Mouse (Mus musculus) heart, postnatal 25 days (tissue): ENCODE results near the gene N4bp3. TPM values are rescaled to one million over a fixed set of nuclear protein-coding genes. Genes with fewer than 3 reads are reported as not detected.
A peak's percentile ranks its signal among the peaks of the same experiment; 100 is the strongest.
"Not testable (repeated sequence)": the region's sequence is repeated elsewhere in the genome, so short reads cannot be mapped to it uniquely, and the experiment has no call there.

ENCODE experiments used
- DNase-seq: peaks from one replicate; pipeline ENCODE4 v3.0.0; 2022; ENCODE audit warnings: low spot score
- intact Hi-C: fragments of 180-260 bp; cut with DNase I; formaldehyde crosslinking; loops from one replicate; pipeline ENCODE4 v1.15.1; 2025
- total RNA-seq, 2 experiments: library from RNA; stranded (reverse); gene quantifications; 2 replicates each; pipeline ENCODE4 v1.2.3; 2021

Gene N4bp3
- total RNA-seq, result 10 to 100 TPM; 11.6 to 16.1 TPM

DNA sequence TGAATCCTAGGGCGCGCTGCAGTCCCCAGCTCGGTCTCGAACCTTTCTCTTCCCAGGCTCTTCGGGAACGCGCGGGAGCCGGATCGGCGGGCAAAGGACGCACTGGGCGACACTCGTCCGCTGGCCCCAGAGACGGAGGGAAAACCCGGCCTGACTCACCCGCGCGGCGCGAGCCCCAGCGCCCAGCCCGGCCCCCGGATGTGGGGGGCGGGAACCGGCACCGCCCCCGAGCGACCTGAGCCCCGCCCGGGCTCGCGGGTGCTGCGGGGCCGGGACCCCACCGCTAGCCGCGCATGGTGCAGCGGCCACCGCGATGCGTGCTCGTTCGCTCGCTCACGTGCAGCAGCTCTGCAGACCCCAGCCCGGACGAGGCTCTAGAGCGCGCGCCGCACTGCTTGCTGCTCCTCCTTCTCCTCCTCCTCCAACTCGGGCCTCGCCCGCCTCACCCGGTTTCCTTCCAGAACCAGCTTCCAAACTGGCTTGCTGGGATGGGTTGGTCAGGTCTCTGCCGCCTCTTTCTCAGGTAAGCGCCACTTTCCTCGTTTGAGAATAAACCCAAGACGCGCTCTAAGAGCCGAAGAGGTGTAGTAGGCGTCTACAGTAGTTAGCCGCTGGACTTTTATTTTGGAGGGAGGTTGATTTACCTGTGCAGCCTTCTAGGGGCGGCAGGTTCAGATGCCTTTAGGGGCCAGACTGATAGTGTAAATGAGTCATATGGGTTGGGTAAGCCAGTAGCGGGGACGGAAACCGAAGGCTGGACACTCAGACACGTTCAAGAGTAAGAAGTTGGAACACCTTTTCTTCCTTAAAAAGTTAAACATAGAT, at the start of gene N4bp3, which contains the start of gene D930048N14Rik:
Gene N4bp3 (minus strand): TSS at position 152 of the 825 bp plus-strand sequence.
Gene D930048N14Rik (plus strand): TSS at position 264 of the 825 bp plus-strand sequence.
- intact Hi-C loops, result loop anchor here (2.0 kb wide), 2 partner anchors 14 to 32 kb away; partner anchors contain the start of gene Nhp2
- DNase-seq, result peak; percentile 68

DNA sequence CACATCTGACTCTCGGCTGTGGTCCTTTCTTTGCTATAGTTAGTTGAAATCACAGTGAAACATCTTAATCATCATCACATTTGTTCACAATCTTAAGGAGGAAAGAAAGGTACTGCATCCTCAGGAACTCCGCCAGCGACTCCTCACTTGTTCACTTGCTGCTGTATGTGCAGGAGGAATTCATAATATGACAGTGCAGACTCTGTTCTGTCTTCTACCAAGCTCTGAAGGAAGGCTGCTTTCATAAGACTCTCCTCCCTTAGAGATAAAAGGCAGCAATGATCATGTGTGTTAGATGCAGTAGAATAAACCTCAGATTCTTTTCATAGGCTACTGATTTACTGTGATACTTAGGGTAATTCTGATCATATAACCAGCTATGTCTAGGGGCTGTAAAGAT, 44.3 kb upstream of the N4bp3 start:
- intact Hi-C loops, result no loop called here
- DNase-seq, result no peak

DNA sequence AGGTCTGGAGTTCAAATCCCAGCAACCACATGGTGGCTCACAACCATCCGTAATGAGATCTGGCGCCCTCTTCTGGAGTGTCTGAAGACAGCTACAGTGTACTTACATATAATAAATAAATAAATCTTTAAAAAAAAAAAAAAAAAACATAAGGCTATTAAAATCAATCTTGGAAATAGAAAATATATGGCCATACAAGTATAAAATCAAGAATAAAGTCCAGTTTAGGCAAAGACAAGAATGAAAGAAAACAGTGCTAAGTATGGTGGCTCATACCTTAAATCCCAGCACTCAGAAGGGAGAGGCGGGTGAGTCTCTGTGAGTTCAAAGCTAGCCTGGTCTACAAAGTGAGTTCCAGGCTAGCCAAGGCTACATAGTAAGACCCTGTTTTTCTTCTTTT, 40.0 kb upstream of the N4bp3 start:
- intact Hi-C loops, result not testable (repeated sequence)

DNA sequence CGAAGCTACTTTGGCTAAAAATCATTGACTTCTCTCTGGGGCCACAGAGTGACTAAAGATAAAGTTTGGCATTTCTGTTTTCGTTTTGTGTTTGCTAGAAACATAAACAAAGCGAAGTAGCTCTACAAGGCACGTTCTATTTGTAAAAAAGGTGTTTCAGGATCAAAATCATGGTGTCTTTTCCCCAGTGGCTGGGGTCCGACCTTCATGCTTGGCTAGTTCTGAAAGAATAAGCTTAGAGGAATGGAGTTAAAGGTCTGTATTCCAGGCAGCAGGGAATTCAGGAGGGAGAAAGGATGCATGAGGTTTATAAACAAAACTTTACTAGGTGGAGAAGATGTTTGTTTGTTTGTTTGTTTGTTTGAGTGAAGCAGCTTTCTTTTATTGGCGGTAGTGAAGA, 38.7 kb upstream of the N4bp3 start:
- no peak for DNase-seq
- intact Hi-C loops, result loop anchor here (10.0 kb wide), 1 partner anchor 405 kb away; the partner anchor contains the start of gene Col23a1

More for the DNA sequence above, 40.0 kb upstream of the N4bp3 start:
- not testable (repeated sequence) for DNase-seq

DNA sequence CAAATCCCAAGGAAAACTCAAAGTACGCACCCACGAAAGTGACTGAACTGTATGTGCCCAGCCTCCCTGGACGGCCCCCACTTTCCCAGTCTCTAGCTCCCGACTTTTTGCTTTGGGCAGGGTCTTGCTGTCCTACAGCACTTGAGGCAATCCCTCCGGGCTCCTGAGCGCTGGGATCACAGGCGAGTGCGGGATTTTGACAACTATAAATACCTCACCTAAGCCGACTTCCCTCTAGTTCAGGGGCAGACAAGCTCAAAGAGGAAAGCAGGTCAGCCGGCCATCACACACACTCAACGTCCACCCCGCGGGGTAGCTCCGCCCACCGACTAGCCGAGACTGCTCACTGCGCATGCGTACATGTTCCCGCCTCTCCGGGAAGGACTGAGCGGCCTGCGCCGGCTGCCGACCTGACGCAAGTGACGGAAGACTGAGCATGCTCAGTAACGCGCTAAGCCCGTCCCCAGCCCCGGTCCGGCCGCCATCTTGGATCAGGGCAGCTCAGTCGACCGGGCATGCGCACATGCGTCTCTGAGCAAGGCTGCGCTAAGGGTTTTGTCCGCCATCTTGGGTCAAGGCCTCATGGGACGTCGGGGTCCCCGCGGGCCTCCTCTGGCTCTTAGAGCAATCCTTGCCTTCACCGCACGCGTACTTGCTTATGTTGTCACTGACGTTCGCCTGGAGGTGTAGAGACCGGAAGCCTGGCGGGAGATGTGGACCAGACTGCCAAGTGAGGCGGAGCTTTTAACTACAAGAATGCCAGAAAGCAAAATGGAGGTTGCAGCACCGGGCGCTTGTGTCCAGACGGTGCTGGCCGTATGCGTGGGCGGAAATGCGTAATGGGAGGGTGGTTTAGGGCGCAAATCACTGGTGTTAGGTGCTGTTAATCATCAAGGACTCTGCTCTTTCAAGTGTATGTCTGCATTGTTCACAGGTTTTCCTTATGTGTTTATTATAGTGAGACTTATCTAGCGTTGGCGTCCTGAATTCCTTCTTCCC, 38.0 kb upstream of the N4bp3 start, which contains the start of gene 0610009B22Rik:
Gene 0610009B22Rik (minus strand): TSS at position 545 of the 999 bp plus-strand sequence.
- intact Hi-C loops, result loop anchor here (10.0 kb wide), 1 partner anchor 404 kb away; the partner anchor contains the start of gene Col23a1
- peak; percentile 100 for DNase-seq

DNA sequence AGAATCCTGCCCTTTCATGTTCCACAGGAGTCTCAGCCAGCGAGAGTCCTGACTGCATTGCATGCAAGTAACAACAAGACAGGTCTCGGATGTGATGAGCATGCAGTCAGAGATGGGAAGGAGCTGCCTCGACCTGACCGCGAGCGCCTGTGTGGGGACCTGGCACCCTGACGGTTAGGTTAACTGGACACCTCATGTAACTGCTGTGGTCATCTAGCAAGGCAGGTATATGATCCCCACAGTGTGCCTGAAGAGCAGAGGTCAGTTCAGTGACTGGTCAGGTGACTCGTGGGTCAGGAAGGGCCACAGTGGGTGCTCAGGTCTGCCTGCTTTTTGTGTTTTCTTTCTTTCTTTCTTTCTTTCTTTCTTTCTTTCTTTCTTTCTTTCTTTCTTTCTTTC, 31.3 kb upstream of the N4bp3 start:
- intact Hi-C loops, result loop anchor here (1.0 to 10.0 kb wide), 4 partner anchors 35 to 397 kb away; partner anchors contain the start of gene Col23a1
- no peak for DNase-seq

DNA sequence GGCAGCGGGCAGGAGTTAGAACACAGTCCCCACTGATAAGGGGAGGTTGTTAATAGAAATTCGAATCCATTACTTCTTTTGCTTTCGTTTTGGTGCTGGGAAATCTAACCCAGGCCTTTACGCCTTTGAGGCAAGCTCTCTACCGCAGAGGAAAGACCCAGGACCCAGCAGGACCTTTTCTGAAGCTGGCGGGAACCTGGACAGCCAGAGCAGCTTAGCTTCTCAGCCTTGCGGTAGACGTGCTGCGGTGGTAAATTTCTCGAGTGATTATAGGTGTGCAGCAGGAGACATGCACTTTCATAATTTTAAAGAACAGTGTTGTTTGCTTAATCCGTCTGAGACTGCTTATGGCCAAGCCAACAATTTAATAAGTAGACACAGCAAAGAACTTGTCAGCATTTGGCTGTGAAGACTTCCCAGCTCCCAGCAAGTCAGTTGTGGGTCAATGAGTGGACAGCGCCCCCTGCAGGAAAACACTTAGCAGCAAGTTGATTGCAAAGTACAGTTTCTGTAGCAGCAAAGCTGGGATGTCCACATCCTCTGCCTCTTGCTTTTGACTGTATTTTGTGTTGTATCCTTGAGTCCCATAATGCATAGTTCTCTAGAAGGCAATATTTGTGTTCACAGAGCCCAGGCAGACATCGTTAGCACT, 30.8 kb upstream of the N4bp3 start:
- intact Hi-C loops, result loop anchor here (1.0 to 10.0 kb wide), 4 partner anchors 34 to 397 kb away; partner anchors contain the start of gene Col23a1
- DNase-seq, result peak; percentile 57

DNA sequence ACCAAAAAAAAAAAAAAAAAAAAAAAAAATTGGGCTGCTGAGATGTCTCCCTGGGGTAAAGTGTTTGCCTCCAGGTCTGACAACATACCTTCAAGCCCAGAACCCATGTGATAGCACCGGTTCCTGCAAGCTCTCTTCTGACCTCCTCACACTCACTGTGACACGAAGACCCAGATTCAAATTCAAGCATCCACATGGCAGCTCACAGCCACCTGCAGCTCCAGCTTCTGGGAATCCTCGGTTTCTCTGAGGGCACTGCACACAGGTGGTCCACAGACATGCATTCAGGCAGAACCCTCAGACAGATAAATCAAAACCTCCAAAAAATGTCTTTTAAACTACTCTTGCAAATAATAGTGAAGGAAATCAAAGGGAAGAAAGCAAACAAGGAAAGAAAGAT, 28.8 kb upstream of the N4bp3 start:
- intact Hi-C loops, result no loop called here
- no peak for DNase-seq

DNA sequence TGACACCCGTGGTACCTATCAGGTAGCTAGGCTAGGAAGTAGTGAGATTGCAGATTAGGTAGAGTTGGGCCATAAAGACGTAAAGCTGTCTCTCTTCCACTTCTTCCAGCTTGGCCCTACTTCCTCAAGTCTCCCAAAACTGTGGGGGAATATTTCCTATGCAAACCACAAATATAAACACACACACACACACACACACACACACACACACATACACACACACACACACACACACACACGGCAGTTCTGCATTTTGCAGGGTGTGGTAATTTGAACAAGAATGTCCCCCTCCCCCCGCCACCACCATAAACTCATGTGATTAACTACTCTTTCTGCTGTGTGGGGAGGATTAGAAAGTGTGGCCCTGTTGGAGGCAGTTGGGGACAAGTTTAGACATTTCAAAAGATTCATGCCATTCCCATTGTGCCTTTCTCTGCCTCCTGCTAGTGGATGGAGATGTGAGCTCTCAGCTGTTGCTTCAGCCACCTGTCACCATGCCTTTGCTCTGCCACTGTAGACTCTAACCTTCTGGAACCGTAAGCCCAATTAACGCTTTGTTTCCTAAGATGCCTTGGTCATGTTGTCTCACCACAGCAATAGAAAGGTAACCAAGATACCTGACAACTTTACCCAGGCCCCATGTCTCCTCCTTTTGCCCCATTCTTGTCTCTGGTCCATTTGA, 27.2 kb upstream of the N4bp3 start:
- intact Hi-C loops, result no loop called here
- no peak for DNase-seq

DNA sequence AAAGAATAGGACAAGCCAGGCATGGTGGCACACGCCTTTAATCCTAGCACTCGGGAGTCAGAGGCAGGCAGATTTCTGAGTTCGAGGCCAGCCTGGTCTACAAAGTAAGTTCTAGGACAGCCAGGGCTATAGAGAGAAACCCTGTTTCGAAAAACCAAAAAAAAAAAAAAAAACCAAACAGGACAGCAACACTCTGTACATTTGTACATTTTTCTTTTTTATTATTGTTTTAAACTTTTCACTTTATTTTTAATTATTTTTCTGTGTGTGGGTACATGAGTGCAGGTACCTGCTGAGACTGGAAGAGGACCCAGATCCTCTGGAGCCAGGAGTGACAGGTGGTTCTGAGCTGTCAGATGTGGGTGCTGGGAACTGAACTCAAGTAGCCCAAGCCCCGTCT, 24.7 kb upstream of the N4bp3 start:
- intact Hi-C loops, result no loop called here
- no peak for DNase-seq

DNA sequence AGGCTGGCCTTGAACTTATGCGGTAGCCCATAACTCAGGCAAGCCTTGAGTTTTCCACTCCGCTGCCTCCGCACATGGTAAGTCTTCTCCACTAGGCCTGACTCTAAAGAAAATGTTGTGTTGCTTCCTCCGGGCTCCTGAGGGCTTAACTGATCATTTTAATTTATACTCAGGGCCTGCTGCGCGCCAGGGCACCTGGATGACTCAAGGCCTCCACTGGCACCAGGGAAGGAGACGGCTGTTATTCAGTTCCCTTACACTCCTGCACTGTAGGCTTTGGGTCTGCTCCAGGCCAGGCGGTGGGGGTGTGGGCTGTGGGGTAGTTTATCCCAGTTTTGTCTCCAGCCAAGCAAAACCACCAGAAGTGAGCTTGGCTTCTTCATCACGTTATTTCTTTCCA, 22.6 kb upstream of the N4bp3 start:
- intact Hi-C loops, result no loop called here
- DNase-seq, result no peak

DNA sequence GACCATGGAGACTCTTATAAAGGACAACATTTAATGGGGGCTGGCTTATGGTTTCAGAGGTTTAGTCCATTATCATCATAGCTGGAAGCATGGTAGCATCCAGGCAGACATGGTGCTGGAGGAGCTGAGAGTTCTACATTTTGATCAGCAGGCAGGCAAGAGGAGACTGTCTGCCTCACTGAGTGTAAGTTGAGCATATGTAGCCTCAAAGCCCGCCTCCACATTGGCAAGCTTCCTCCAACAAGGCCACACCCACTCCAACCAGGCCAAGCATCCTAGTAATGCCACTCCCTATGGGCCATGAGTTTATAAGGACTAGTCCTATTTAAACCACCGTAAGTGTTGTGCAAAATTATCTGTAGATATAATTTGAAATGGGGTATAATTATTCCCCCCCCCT, 20.7 kb upstream of the N4bp3 start:
- intact Hi-C loops, result no loop called here
- DNase-seq, result no peak

DNA sequence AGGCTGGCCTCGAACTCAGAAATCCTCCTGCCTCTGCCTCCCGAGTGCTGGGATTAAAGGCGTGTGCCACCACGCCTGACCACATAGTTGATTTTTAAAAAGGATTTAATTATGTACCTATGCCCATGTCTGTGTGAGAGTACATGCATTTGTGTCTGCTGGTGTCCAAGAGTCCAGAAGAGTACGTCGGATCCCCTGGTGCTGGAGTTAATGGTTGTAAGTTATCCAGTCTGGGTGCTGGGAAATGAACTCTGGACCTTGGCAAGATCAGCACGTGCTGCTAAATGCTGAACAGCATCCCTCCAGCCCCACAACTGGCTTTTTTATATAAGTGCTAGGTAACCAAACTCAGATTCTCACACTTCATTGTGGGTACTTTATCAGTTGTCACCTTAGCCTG, 20.2 kb upstream of the N4bp3 start:
- intact Hi-C loops, result no loop called here

DNA sequence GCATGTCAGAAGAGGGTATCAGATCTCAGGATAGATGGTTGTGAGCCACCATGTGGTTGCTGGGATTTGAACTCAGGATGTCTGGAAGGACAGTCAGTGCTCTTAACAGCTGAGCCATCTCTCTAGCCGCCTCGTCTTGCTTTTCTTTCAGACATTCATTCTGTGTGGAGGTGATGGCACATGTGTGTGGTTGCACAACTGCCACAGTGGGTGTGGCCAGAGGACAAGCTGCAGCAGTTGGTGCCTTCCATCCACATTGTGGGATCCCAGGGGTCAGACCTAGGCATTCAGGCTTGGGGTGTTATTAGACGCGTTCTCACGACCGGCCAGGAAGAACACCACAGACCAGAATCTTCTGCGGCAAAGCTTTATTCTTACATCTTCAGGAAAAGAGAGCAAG, 14.1 kb upstream of the N4bp3 start:
- intact Hi-C loops, DNase-seq: not testable (repeated sequence)

More for the DNA sequence above, 20.2 kb upstream of the N4bp3 start:
- no peak for DNase-seq

DNA sequence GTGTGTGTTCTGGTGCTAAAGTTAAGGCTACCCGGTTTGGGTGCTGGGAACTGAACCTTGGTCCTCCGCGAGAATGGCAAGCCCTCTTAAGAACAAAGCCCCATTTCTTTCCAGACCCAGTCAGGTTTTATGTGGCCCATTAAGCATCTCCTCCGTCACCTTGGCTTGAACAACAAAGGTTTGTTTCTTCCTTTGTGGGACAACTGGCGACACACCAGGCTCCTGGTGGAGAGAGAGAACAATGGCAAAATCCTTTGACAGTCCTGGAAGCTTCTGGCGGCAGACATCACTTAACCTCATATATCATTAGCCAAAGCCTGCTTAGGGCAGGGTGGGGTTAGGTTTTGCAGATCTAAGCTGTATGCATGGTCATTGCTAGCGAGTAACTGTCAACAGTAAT, 12.0 kb upstream of the N4bp3 start:
- DNase-seq, result no peak
- intact Hi-C loops, result no loop called here

DNA sequence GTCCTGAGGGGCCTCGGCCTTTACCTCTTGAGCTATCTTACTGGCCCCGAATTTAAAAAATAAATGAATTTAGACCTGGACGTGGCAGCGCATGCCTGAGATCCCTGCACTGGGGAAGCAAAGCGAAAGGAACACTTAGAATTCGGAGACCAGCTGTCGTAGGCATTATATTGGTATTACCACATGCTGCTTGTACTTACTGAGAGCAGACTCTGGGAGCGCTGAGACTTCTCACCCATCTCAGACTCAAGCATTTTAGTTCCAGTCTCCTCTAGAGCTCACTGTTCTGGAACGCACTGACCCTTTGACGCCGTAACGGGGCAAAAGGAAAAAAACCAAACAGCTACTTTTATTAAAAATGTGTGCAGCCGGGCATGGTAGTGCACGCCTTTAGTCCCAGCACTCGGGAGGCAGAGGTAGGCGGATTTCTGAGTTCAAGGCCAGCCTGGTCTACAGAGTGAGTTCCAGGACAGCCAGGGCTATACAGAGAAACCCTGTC, 11.3 kb upstream of the N4bp3 start:
- DNase-seq, result no peak
- intact Hi-C loops, result no loop called here

DNA sequence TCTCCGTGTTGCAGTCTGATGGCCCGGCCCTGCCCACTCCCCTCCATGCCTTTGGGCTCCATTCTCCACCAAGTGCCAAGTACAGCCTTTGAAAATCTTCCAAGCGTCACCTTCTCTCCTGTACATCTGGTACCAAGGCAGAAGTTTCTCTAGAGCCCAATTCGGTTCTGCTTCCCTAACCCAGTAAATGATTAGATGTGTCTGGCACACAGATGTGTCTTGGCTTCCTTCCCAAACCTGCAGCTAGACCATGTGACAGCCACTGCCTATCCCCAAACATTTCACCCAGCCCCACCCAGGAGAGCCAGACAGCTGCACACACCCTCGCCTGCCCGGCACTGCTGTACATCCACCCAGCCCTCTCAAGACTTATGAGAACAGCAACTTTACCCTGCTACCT, 8.1 kb upstream of the N4bp3 start:
- intact Hi-C loops, result no loop called here

DNA sequence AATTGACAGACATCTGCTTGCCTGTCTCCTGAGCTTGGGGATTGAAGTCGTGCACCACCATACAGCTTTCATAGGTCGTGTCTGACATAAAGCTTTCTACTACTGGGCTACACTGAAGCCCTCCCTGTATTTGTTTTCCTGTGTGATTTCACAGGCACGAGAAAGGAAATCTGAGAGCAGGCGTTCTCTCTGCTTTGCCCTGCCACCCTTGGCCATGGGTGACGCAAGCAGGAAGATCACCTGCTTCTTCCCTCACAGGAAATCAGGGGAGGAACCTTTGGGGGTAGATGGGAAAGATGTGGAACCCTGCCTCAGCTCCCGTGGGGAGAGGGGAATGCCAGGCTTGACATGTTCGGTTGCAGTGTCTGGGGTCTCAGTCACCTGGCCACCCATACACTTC, 7.6 kb upstream of the N4bp3 start:
- intact Hi-C loops, result no loop called here
- DNase-seq, result no peak

More for the DNA sequence above, 8.1 kb upstream of the N4bp3 start:
- DNase-seq, result no peak
